Mouse (Mus musculus): ENCODE data around the gene Tor1b. TPM values are rescaled to one million over a fixed set of nuclear protein-coding genes. Genes with fewer than 3 reads are reported as not detected.

Tor1b gene
- polyA plus RNA-seq, 1 experiment from 2014 or later: 38.6 TPM

- no peaks in the 10 kb centered on the region for H3K9me3 ChIP-seq
- WGBS: 77% methylated on average over 11 of the region's 11 CpGs
- H3K27me3 ChIP-seq: no peaks in the 10 kb centered on the region
- H3K27ac ChIP-seq: no peak overlapping the region
- H3K36me3 ChIP-seq: peaks cover 71% of the 10 kb centered on the region
- H3K4me2 ChIP-seq: no peak overlapping the region
- H3K4me1 ChIP-seq: peaks cover 16% of the 10 kb centered on the region
- H3K9ac ChIP-seq: no peak overlapping the region
- ATAC-seq (ENCODE audit: borderline replicate concordance, extremely low read depth, low FRiP score, low TSS enrichment): no peak
- no peak overlapping the region for H3K4me3 ChIP-seq
These were observed 10.0 kb downstream of the Tor1b start for GRCm38 (mm10) chr2:30962570-30963254.

GRCm38 (mm10) chr2:30965627-30966026 lies 12.9 kb downstream of the Tor1b start:
- no peaks in the 10 kb centered on the region for H3K27me3 ChIP-seq
- no peaks in the 10 kb centered on the region for H3K9me3 ChIP-seq
- peaks cover 42% of the 10 kb centered on the region for H3K36me3 ChIP-seq
- no peak overlapping the region for H3K4me3 ChIP-seq
- WGBS: 88% methylated on average over 8 of the region's 8 CpGs
- no peak overlapping the region for H3K27ac ChIP-seq
- no peak overlapping the region for H3K4me2 ChIP-seq
- ATAC-seq (ENCODE audit: borderline replicate concordance, extremely low read depth, low FRiP score, low TSS enrichment): no peak
- H3K9ac ChIP-seq: no peak overlapping the region
- H3K4me1 ChIP-seq: peaks cover 16% of the 10 kb centered on the region

- Histone ChIP-seq H3K4me3 (peak overlapping the region; percentile 99), H3K36me3 (peaks cover 30% of the 10 kb centered on the region), H3K9ac (peak overlapping the region; percentile 96), H3K27ac (no peak overlapping the region; the same call in 1 of the 2 replicates), H3K4me1 (peaks cover 16% of the 10 kb centered on the region), H3K9me3 (no peaks in the 10 kb centered on the region), H3K27me3 (no peaks in the 10 kb centered on the region), H3K4me2 (peak overlapping the region; percentile 91)
- WGBS: 12% methylated on average over 16 of the region's 16 CpGs
- ATAC-seq (ENCODE audit: borderline replicate concordance, extremely low read depth, low FRiP score, low TSS enrichment): no peak
These were observed 14.1 kb downstream of the Tor1b start for GRCm38 (mm10) chr2:30966826-30967225.

GRCm38 (mm10) chr2:30967352-30968327 lies 14.9 kb downstream of the Tor1b start, which contains the start of gene Tor1a:
Gene Tor1a (minus strand): TSS chr2:30967933.
- H3K9ac ChIP-seq: peak within 1 kb of the TSS; percentile 96
- H3K4me1 ChIP-seq: peaks cover 16% of the 10 kb centered on the region
- H3K27me3 ChIP-seq: no peaks in the 10 kb centered on the region
- H3K27ac ChIP-seq: peak within 1 kb of the TSS; percentile 66
- peak within 1 kb of the TSS; percentile 99 for H3K4me3 ChIP-seq
- H3K9me3 ChIP-seq: no peaks in the 10 kb centered on the region
- peak; percentile 91 for ATAC-seq (ENCODE audit: borderline replicate concordance, extremely low read depth, low FRiP score, low TSS enrichment)
- peaks cover 26% of the 10 kb centered on the region for H3K36me3 ChIP-seq
- H3K4me2 ChIP-seq: peak within 1 kb of the TSS; percentile 91
- WGBS: 2% methylated on average over 54 of the region's 59 CpGs

- ATAC-seq (ENCODE audit: borderline replicate concordance, extremely low read depth, low FRiP score, low TSS enrichment): peak; percentile 99
- peak within 1 kb of the TSS; percentile 92 for H3K4me2 ChIP-seq
- peak within 1 kb of the TSS; percentile 77 for H3K4me3 ChIP-seq
- under 1% methylated on average over 63 of the region's 66 CpGs for WGBS
- no peaks in the 10 kb centered on the region for H3K9me3 ChIP-seq
- peak within 1 kb of the TSS; percentile 68 for H3K27ac ChIP-seq
- peak within 1 kb of the TSS; percentile 65 for H3K9ac ChIP-seq
- peaks cover 31% of the 10 kb centered on the region for H3K4me1 ChIP-seq
- no peaks in the 10 kb centered on the region for H3K27me3 ChIP-seq
- peaks cover 23% of the 10 kb centered on the region for H3K36me3 ChIP-seq
These were observed 29.2 kb downstream of the Tor1b start, which contains the start of the genes BC005624 and Usp20 for GRCm38 (mm10) chr2:30981790-30982513. Gene BC005624 (minus strand): TSS chr2:30982201. Gene Usp20 (plus strand): TSS chr2:30982279.

- Histone ChIP-seq H3K4me3 (peak overlapping the region; percentile 77), H3K4me2 (peak overlapping the region; percentile 92), H3K9ac (peak overlapping the region; percentile 65), H3K36me3 (peaks cover 15% of the 10 kb centered on the region), H3K4me1 (peaks cover 31% of the 10 kb centered on the region), H3K9me3 (no peaks in the 10 kb centered on the region), H3K27ac (no peak overlapping the region), H3K27me3 (no peaks in the 10 kb centered on the region)
- no peak for ATAC-seq (ENCODE audit: borderline replicate concordance, extremely low read depth, low FRiP score, low TSS enrichment)
- 39% methylated on average over 7 of the region's 7 CpGs for WGBS
These were observed 30.3 kb downstream of the Tor1b start for GRCm38 (mm10) chr2:30983024-30983423.

- no peak overlapping the region for H3K4me3 ChIP-seq
These were observed 32.6 kb downstream of the Tor1b start for GRCm38 (mm10) chr2:30985111-30986020.

GRCm38 (mm10) chr2:30990221-30990620 lies 37.5 kb downstream of the Tor1b start:
- H3K4me3 ChIP-seq: no peak overlapping the region
- no peak overlapping the region for H3K4me2 ChIP-seq
- H3K9ac ChIP-seq: no peak overlapping the region
- H3K36me3 ChIP-seq: no peaks in the 10 kb centered on the region
- no peak overlapping the region for H3K27ac ChIP-seq
- ATAC-seq (ENCODE audit: borderline replicate concordance, extremely low read depth, low FRiP score, low TSS enrichment): no peak
- no peaks in the 10 kb centered on the region for H3K9me3 ChIP-seq
- no peaks in the 10 kb centered on the region for H3K27me3 ChIP-seq
- WGBS: 76% methylated on average over 9 of the region's 9 CpGs
- peaks cover 8% of the 10 kb centered on the region for H3K4me1 ChIP-seq

More at GRCm38 (mm10) chr2:30985111-30986020, 32.6 kb downstream of the Tor1b start:
- Histone ChIP-seq H3K27ac (peak overlapping the region; percentile 67; the same call in 1 of the 2 replicates), H3K9me3 (no peaks in the 10 kb centered on the region), H3K27me3 (no peaks in the 10 kb centered on the region), H3K4me1 (peaks cover 31% of the 10 kb centered on the region), H3K36me3 (no peaks in the 10 kb centered on the region), H3K4me2 (peak overlapping the region; percentile 30), H3K9ac (no peak overlapping the region)
- WGBS: 19% methylated on average over 17 of the region's 17 CpGs
- no peak for ATAC-seq (ENCODE audit: borderline replicate concordance, extremely low read depth, low FRiP score, low TSS enrichment)

- Histone ChIP-seq H3K27ac (no peak overlapping the region), H3K36me3 (no peaks in the 10 kb centered on the region)
These were observed 42.1 kb downstream of the Tor1b start for GRCm38 (mm10) chr2:30994853-30995252.

GRCm38 (mm10) chr2:30995432-30995996 lies 42.8 kb downstream of the Tor1b start:
- no peaks in the 10 kb centered on the region for H3K9me3 ChIP-seq
- H3K9ac ChIP-seq: no peak overlapping the region
- no peaks in the 10 kb centered on the region for H3K4me1 ChIP-seq
- no peak overlapping the region for H3K4me2 ChIP-seq
- no peak overlapping the region for H3K27ac ChIP-seq
- 69% methylated on average over 11 of the region's 11 CpGs for WGBS
- H3K27me3 ChIP-seq: no peaks in the 10 kb centered on the region
- no peaks in the 10 kb centered on the region for H3K36me3 ChIP-seq
- no peak overlapping the region for H3K4me3 ChIP-seq
- no peak for ATAC-seq (ENCODE audit: borderline replicate concordance, extremely low read depth, low FRiP score, low TSS enrichment)

More at GRCm38 (mm10) chr2:30994853-30995252, 42.1 kb downstream of the Tor1b start:
- no peak overlapping the region for H3K4me2 ChIP-seq
- ATAC-seq (ENCODE audit: borderline replicate concordance, extremely low read depth, low FRiP score, low TSS enrichment): no peak
- H3K4me3 ChIP-seq: no peak overlapping the region
- no peaks in the 10 kb centered on the region for H3K27me3 ChIP-seq
- no peaks in the 10 kb centered on the region for H3K9me3 ChIP-seq
- no peak overlapping the region for H3K9ac ChIP-seq
- WGBS: 90% methylated on average over 4 of the region's 4 CpGs
- no peaks in the 10 kb centered on the region for H3K4me1 ChIP-seq
